Mouse (Mus musculus): Measurements from ENCODE around the gene Las1l. TPM values are rescaled to one million over a fixed set of nuclear protein-coding genes. Genes with fewer than 3 reads are reported as not detected.
"Not testable (repeated sequence)": the region's sequence is repeated elsewhere in the genome, so short reads cannot be mapped to it uniquely, and the experiment has no call there.

Gene Las1l
- total RNA-seq (2021) = 10 to 100 TPM; 63.7 to 84.3 TPM
- long read RNA-seq, transcript Las1l-202 (14 exons, 2,581 nt) = minor isoform, 9 of 87 reads
- long read RNA-seq, transcript Las1l-201 (13 exons, 2,530 nt) = major isoform, 11 of 87 reads
- long read RNA-seq, partial matches to known transcripts = 62 of 87 reads
- long read RNA-seq, other reads (novel, unspliced or antisense) = 5 of 87 reads

DNA sequence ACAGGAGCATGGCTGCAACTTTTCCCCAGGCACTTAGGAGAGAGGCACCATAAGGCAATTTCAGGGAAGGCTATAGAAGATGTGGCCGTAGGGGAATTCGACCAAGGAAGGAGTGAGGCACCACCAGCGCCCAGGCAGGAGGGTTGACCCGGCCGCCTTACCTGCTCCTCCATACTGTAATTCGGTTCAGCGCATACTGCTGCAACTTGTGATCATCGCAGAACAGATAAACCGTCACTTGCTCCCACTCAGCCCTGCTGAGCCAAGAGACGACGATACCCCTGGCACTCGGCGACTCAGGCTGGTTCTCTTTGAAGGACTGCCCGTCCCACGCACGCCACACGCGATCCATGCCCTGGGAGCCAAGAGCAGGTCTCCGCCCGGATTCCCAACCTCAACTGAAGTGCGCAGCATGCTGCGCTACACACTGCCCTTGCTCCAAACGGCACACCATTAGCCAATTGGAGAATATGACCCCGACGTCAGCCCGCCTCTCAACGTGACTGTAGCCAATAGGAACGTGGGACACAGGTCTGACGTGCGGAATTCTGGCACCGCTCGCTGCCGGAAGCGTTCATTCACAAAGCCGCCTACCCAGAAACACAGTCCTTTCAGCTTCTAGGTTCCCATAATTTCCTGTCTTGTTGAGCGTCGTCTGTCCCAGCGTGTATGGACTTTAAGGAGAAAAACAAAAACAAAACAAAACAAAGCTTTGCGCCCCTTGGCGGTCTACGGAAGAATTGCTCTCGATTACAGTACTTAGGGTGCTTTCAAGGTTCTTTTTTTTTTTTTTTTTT, at the start of gene Las1l:
TSS of gene Las1l (minus strand) at position 466 of the 797 bp plus-strand sequence.
- DNase-seq (ENCODE audit: low spot score in 2 of 2) = peak; percentile 85 to 89

DNA sequence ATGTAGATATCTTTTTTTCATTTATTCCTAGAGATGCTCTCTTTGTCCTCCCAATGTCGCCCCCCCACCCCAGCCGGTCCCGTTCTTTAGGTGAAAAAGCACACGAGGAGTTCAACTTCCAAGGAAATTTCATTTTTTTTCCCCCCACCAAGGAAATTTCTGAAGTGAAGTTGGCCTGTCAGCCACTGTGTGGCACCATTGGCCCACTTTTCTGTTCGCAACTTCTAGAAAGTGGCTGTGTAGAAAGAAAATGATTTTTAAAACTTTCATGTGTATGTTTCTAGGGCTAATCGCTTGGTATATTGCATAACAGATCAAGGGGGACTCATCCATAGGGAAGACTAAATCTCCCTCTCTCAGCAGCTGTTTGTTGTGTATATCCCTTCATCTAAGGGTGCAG, 49.6 kb upstream of the Las1l start:
- DNase-seq (ENCODE audit: low spot score in 2 of 2) = peak; percentile 12 to 21

DNA sequence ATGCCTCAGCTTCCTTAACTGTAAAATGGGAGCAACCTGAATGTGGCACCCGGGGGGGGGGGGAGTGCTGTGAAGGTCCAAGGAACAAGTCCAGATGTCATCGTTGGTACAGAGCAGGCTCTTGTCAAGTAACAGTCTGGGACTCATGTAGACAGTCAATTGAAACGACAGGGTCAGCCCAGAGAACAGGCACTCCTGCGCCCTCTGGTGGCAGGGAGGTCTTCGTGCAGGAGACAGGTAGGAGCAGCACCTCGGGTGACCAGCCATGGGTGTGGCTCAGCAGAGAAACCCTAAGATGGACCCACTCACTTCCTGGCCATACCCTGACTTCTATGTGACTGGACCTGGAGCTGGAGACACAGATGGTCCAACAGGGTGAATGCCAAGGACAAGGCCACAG, 42.8 kb upstream of the Las1l start:
- no peak for DNase-seq (ENCODE audit: low spot score in 2 of 2)

DNA sequence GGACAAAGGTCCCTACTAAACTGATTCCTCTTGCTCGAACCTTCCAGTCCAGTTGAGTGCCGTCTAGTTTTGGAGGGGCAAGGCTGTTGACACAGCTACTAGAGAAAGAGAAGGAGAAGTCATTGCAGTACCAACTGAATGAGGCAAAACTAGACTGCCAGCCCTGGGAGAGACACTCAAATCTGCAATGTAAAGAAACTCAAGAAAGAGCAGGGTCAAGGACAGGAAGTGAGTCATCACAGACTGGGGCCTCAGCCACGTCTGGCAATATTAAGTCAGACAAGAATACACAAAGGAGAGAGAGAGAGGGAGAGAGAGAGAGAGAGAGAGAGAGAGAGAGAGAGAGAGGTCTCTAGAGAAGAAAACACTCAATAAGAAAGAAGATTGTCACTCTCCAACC, 36.4 kb upstream of the Las1l start:
- no peak for DNase-seq (ENCODE audit: low spot score in 2 of 2)

DNA sequence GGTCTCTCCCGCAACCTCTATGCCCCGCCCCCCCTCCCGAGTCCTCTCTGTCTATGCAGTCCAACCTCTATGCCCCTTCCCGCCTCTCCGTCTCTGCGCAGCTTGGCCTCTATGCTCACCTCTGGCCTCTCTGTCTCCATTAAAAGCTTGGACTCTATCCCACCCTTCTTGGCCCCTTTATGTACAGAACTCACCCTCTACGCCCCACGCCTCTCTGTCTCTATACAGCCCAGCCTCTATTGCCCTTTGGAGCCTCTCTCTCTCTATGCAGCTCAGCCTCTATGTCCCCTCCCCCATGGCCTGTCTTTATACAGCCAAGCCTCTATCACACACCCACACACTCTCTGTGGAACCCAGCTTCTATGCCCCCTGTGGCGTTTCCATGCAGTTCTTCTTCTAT, 13.2 kb upstream of the Las1l start:
- DNase-seq (ENCODE audit: low spot score in 2 of 2) = no peak

DNA sequence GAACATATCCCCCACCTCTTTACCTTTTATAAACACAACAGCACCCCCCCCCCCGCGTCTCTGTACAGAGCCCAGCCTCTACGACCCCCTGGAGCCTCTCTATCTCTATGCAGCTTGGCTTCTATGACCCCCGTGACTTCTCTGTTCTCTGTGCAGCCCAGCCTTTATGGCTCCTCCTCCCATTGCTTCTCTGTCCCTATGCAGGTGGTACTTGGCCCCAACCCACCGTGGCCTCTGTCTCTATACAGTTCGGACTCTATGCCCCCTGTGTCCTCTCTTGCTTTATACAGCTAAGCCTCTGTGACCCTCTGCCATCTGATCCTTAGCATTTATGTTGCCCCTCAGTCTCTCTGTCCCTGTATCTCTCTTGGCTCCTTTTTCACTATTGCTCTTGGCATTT, 12.4 kb upstream of the Las1l start:
- DNase-seq (ENCODE audit: low spot score in 2 of 2) = no peak

DNA sequence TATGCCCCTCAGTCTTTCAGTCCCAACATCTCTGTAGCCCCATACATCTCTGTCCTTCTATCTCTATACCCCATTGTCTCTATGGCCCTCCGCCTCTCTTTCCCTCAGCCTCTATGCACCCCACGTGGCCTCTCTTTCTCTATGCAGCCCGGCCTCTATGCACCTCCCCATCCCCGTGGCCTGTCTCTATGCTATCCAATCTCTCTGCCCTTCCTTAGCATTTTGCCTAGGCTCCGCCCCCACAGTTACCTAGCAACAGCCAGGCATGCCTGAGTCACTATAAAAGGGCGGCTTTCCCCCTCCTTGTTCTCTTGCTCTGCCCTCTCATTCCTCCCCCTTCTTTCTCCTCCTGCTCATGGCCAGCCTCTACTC, 11.8 kb upstream of the Las1l start:
- peak; percentile 55 to 68 for DNase-seq (ENCODE audit: low spot score in 2 of 2)

DNA sequence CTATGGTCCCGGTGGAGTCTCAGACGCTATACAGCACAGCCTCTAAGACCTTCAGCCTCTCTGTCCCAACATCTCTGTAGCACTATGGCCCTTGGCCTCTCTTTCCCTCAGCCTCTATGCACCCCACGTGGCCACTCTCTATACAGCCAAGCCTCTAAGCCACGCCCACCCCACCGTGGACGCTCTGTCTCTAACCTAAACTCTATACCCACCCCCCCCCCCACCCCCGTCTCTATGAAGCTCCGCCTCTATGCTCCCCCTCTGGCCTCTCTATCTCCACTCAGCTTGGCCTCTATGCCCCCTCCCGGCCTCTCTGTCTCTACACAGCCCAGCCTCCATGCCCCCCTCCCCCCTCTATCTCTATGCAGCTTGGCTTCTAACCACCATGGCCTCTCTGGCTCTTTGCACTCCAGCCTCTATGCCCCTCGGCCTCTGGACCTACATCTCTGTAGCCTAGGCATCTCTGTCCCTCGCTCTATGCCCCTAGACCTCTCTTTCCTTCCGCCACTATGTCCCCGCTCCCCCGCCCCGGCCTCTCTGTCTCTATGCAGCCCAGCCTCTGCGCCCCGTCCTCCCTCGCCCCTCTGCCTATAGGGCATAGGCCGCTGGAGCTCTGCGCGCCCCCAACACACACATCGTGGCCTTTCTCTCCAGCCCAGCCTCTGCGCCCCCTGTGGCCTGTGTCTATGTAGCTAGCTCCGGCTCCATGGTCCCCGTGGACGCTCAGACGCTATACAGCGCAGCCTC, 11.3 kb upstream of the Las1l start:
- DNase-seq (ENCODE audit: low spot score in 2 of 2) = peak in 1 of 2 experiments; percentile 31

DNA sequence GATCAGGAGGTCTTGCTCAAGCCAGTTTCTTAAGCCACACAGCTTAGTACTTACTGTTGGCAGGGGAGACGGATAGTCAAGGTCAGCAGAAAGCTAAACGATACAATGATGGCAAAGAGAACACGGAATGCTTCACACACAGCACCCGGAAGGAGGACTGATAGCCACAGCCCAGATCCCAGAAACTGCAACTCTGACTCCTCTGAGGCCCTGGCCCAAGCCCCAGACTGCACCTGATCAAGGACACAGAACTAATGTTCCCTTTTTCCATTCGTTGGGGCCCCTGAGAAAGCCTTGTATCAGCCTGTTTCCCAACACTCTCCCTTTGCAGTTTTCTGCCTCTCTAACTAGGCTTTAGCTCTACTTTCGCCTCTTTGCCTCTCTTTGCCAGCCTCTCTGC, 8.3 kb upstream of the Las1l start:
- no peak for DNase-seq (ENCODE audit: low spot score in 2 of 2)

DNA sequence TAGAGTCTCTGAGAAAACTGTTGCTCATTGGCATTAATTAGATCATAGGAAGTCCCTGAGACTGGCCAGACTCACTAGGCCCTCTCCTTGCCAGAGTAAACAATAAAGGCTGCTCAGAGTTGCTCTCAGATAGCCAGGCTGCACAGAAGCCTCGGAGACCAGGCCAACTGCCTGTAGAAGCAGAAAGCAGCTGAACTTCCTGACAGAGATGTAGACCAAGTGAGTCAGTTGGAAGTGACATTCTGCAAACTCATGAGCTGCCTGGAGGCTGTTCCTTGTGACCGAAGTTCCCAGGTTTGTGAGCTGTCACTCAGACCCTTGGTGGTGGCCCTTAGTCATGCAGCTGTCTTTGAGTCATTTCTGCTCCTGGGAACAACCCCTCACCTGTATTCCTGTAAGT, 6.6 kb upstream of the Las1l start:
- DNase-seq (ENCODE audit: low spot score in 2 of 2) = no peak

DNA sequence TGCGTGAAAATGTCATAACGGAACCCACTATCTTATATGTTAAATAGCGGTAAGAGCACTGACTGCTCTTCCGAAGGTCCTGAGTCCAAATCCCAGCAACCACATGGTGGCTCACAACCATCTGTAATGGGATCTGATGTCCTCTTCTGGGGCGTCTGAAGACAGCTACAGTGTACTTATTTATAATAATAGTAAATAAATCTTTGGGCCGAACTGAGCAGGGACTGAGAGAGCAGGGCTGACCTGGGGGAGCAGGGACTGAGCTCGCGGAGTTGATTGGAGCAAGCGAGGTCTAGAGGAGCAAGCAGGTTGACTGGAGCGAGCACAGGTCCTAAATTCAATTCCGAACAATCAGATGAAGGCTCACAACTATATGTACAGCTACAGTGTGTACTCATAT, 699 bp upstream of the Las1l start:
- not testable (repeated sequence) for DNase-seq (ENCODE audit: low spot score in 2 of 2)

DNA sequence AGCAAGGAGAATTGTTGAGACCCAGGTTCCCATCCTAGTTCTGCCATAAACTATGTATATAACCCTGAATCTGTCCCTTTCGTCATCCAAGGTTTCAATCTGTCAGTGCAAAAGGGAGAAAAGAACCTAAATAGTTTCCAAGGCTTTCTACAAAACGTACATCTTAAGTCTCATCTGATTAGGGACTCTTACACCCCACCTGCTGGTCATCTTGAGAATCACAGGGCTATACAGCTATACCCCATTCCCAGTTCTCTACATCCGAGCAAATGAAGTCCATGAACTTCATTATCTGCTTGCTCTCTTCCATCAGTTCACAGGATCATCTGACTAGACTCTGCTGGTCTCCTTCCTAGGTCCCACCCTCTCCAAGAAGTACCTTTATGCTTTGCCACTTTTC, 6.0 kb downstream of the Las1l start:
- DNase-seq (ENCODE audit: low spot score in 2 of 2) = peak; percentile 37 to 47

DNA sequence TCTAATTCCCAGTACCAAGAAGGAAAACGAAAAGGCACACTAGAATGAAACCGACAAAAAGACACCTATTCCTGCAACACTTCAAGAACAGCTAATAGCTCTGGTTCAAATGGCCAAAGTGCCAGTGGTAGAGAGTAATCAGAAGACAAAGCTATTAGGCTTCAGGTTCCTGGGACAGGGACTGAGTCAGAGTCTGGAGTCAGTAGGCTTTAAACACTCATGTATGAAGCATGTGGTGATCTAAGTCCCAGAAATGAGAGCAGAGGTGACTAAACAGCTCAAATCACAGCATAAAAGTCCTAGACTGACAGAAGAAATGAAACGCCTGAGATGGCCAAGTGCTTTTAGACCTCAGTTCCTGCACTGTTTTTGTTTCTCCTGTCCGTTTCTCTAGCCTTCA, 8.6 kb downstream of the Las1l start:
- DNase-seq (ENCODE audit: low spot score in 2 of 2) = no peak

DNA sequence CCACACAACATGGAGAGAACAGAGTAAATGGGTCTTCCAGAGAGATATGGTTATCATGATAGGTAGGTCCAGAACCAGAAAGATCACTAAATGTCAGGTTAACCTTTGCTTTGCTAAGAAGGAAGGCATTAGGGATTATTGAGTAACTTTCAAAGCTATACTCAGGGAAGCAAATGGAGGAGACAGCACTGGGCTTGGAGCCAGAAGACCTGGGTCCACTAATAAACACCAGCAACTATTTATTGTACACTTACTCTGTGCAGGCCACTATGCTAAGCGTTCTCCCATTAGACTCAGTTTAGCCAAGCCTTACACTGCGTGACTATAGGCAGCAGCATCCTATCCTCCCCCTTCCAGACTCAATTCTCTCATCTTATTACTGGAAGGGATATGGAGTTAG, 11.3 kb downstream of the Las1l start:
- DNase-seq (ENCODE audit: low spot score in 2 of 2) = no peak

DNA sequence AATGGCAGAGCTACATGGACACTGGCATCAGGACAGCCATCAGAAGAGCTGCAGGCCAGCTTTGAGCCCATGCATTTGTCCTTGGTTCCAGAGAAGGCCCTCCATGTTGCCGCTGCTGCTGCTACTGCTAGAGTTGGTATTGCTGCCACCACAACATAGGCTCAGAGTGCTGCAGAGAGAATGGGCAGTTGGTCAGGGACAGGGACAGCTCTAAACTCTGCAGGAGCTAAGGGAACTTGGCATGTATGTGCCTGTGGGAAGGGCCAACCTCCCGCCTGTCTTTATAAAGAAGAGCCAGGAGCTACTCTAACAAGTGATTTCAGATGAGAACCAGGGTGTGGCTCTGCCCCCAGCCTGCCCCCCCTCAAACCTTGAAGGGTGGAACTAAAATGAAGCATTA, 21.3 kb downstream of the Las1l start:
- DNase-seq (ENCODE audit: low spot score in 2 of 2) = no peak

DNA sequence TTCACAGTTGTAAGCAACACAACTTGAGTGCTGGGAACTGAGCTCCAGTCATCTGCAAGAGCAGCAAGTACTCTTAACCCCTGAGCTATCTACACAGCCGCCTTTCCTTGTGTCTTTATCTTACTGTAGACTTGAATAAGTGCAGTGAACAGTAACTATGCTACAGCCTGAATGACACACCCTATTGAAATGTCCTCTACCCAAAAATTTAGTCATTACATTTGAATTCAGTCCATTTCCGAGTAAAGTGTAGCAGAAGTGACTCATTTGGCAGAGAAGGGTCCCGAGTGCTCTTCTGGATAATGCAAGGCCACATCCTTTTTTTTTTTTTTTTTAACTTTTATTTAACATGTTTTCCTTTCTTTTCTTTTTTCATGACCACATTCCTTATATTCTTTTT, 54.0 kb downstream of the Las1l start:
- DNase-seq (ENCODE audit: low spot score in 2 of 2) = no peak

Other genes with a start within 250 kb of the Las1l start
- gene Zc3h12b, start 245.3 kb downstream of the Las1l start, total RNA-seq (2021) = 10 to 100 TPM; 24.4 to 24.5 TPM
- gene Msn, start 139.1 kb upstream of the Las1l start, total RNA-seq (2021) = 10 to 100 TPM; 27.3 to 30.4 TPM

Measured in layer of hippocampus, postnatal 10 days (tissue).